Mouse (Mus musculus) urinary bladder, postnatal 36 days (tissue): ENCODE data around the gene Cilp.

Experiments
- DNase-seq, 2 experiments: peaks; one replicate each; pipeline ENCODE4 v3.0.0; 2022; ENCODE audit warnings: low spot score in 2 of 2, mixed read lengths in 1 of 2

Gene Cilp

GRCm38 (mm10) chr9:65293580-65293972 lies 28.6 kb downstream of the Cilp start:
- DNase-seq, result no peak

GRCm38 (mm10) chr9:65293973-65294715 lies 29.2 kb downstream of the Cilp start, which contains the start of gene Clpx:
TSS of gene Clpx (plus strand) at chr9:65294260.
- peak; percentile 96 to 97 for DNase-seq

- DNase-seq, result no peak
Measured at GRCm38 (mm10) chr9:65294716-65295378, 29.9 kb downstream of the Cilp start.

GRCm38 (mm10) chr9:65297056-65297455 lies 32.1 kb downstream of the Cilp start:
- DNase-seq, result no peak

- no peak for DNase-seq
Measured at GRCm38 (mm10) chr9:65298761-65299160, 33.8 kb downstream of the Cilp start.

- no peak for DNase-seq
Measured at GRCm38 (mm10) chr9:65299650-65300049, 34.7 kb downstream of the Cilp start.

GRCm38 (mm10) chr9:65302327-65302983 lies 37.5 kb downstream of the Cilp start:
- no peak for DNase-seq

GRCm38 (mm10) chr9:65303586-65303985 lies 38.6 kb downstream of the Cilp start:
- DNase-seq, result no peak

- DNase-seq, result no peak
Measured at GRCm38 (mm10) chr9:65304300-65304699, 39.3 kb downstream of the Cilp start.

GRCm38 (mm10) chr9:65306672-65307071 lies 41.7 kb downstream of the Cilp start:
- DNase-seq, result no peak

- no peak for DNase-seq
Measured at GRCm38 (mm10) chr9:65308011-65308410, 43.0 kb downstream of the Cilp start.

- no peak for DNase-seq
Measured at GRCm38 (mm10) chr9:65312669-65313357, 47.8 kb downstream of the Cilp start.

GRCm38 (mm10) chr9:65313846-65314245 lies 48.9 kb downstream of the Cilp start:
- DNase-seq, result no peak

- DNase-seq, result no peak
Measured at GRCm38 (mm10) chr9:65322255-65322900, 57.4 kb downstream of the Cilp start.

- DNase-seq, result no peak
Measured at GRCm38 (mm10) chr9:65325971-65326370, 61.0 kb downstream of the Cilp start.

- DNase-seq, result no peak
Measured at GRCm38 (mm10) chr9:65327371-65327770, 62.4 kb downstream of the Cilp start.
